Mouse (Mus musculus): ENCODE measurements at regions not wholly inside any gene's neighbourhood (a gene's known extent, or its start where the extent isn't known, plus 50 kb on each side); places are given as distances from the start of the nearest gene placed in this dataset.

DNA sequence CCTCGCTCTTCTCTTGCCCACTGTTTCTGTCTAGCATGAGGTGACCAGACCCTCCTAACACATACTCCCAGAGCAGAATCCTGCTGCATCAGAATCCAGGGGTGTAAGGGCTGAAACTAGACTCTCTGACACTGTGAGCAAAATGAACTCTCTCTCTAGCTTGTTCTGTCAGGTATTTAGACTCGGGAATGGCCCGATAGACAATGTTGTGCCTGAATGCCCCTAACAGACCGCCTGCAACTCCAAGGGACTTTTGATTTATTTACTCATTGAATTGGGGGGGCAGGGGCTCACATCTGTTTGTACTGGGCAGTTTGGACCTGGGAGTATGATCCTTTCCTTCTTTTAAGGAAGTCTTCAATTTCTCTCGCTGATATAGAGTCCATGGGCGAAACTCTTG is 469.3 kb upstream of the Trpc7 start:
- WGBS, result 79% methylated on average over 6 of the region's 6 CpGs
- DNase-seq (ENCODE audit: low read depth, low spot score), result no peak

DNA sequence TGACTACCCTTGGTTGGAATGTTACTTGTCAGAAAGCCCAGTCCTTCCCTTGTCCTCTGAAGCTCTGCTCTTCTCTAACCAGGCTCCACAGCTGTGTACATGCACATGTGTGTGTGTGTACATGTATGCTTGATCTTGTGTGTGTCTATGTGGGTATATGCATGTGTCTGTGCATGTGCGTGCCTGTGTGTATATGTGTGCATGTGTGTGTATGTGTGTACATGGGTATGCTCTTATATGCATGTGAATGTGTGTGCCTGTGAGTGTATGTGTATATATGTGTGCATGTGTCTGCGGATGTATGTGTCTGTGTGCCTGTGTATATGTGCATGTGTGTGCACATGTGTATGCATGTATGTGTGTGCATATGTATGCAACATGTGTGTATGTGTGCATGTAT is 468.6 kb upstream of the Trpc7 start:
- no peak for DNase-seq (ENCODE audit: low read depth, low spot score)
- 94% methylated on average over 2 of the region's 2 CpGs for WGBS

DNA sequence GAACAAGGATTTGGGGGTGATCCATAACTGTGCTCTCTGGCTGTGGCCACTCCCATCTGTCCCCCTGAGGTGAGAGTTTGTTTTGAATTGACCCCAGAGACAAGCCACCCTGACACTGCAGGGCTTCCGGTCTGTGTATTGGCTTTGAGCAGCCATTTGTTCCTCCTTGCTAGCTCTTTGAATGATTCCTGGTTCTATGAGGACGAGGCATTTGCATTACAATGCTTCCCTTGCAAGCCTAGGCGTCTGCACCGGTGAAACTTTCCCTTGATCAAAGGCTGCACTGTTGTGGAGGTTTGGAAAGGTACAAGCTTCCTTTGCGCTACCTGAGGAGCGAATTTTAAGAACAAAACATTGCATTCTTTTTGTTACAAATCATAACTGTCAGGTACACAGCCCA is 466.8 kb upstream of the Trpc7 start:
- WGBS, result 37% methylated on average over 6 of the region's 6 CpGs

DNA sequence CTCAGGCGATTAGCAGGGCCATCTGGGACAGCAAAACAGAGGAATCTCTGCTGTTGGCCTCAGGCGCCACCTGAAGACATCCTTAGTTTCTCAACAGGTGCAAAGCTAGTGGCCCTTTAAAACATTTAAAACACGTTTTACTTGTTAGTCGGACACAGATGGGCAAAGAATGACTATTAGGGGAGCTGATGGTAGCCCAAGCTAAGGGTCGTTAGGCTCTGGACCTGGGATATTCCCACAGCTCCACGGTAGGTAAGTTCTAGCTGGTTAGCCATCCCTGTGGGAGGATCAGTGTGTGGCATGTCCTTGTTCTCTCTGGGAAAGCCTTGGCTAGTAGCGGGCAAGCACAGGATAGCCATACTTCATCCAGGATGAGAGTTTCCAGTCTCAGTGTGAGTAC is 465.5 kb upstream of the Trpc7 start:
- DNase-seq (ENCODE audit: low read depth, low spot score), result no peak
- WGBS, result 79% methylated on average over 7 of the region's 7 CpGs

More for the DNA sequence above, 466.8 kb upstream of the Trpc7 start:
- DNase-seq (ENCODE audit: low read depth, low spot score), result no peak

DNA sequence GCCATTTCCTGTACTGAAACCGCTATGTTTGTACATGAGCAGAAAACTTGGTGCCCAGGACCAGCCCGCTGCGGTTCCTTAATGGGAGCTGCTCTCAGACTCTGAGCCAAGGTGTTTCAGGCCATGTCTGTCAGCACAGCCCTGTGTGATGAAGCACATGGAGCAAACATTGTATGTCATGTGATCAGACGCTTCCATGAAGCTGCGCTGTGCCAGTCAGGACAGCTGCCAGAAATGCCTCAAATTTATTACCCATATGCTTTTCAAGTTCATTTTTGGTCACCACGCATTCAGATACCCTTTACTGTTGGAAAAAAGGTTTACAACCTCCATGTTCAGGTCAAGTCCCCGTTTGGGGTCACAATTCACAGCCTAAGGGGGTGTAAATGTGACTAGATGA is 458.8 kb upstream of the Trpc7 start:
- 66% methylated on average over 7 of the region's 7 CpGs for WGBS
- no peak for DNase-seq (ENCODE audit: low read depth, low spot score)

DNA sequence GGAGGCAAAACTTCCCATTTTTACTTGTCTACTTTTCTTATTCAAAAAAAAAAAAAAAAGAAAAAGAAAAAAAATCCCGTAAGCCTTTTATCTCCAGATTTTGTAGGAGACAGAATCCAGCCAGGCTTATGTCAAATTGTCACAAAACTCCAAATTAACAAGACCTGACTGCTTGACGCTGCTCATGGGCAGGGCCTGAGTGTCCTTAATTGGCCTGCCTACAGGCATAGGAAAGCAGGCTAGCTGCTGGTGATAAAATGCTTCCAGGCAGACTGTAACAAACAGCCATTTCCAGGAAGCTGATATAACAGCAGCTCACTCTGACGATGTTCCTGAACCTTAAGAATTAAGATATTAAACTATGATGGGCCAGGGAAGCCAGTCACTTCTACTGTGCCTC is 458.2 kb upstream of the Trpc7 start:
- DNase-seq (ENCODE audit: low read depth, low spot score), result no peak
- 58% methylated on average over 3 of the region's 3 CpGs for WGBS

DNA sequence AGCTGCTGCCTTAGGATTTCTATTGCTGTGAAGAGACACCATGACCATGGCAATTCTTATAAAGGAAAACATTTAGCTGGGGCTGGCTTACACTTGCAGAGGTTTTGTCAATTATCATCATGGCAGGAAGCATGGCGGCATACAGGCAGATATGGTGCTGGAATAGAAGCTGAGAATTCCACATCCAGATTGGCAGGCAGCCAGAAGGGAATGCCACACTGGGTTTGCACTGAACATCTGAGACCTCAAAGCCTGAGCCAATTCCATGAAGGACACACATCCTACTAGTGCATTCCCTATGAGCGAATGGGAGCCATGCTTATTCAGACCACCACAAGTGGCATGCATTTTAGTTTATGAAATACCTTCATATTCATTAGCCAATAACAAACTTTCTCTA is 455.0 kb upstream of the Trpc7 start:
- no peak for DNase-seq (ENCODE audit: low read depth, low spot score)
- WGBS, result 85% methylated on average over 2 of the region's 2 CpGs

DNA sequence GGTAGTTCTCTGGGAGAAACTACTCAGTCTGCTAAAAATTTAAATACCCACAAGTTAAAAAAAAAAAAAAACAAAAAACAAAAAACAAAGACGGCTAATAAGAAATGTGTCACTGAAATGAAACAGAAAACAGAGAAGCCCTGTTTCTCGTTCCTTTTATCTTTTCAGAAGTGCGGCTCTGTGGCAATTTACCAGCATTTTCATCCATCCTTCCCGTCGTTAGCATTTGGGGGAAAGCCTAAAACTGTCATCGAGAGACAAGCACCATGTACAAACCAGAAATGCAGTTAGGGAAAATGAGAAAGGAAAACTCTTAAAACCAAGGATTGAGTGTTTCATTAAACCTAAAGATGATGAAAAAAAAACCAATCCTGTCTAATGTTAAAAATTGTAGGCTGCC is 442.9 kb upstream of the Trpc7 start:
- 63% methylated on average over 6 of the region's 6 CpGs for WGBS

DNA sequence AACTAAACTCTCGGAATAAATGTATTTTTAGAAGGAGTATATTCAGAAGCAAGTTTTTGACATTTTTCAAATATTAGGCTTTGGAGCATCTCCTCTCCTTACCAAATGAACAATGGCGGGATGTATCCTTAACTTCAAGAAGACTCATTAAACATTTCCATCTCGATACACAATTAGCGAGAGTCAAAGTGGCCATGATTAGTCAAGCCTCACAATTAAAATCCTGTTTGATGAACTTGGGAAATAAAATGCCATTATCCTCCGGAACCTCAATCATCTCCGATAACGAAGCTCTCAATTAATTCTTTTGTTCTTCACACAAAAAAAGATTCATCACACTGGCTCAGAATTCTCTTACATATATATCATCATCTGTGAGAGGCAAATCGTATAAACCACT is 440.8 kb upstream of the Trpc7 start:
- 90% methylated on average over 8 of the region's 8 CpGs for WGBS
- DNase-seq (ENCODE audit: low read depth, low spot score), result no peak

More for the DNA sequence above, 442.9 kb upstream of the Trpc7 start:
- DNase-seq (ENCODE audit: low read depth, low spot score), result no peak

DNA sequence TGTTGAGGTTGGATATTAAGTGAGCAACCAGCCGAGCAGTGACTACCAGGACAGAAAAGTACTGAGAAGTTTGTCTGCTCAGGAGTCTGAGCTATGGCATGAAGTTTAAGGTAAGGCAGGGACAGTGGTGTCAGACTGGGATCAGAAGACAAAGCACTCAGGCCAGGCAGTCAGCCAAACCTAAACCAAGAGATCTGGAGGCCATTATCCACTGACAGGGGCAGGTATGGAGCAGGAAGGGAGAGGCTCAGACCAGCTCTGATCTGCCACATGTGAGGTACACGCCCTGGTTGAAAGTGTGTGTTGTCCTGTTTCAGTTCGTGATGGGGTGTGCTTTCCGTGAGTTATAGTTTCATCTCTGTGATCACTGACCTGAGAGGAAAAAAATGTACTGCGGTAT is 437.2 kb upstream of the Trpc7 start:
- WGBS, result 69% methylated on average over 5 of the region's 5 CpGs
- no peak for DNase-seq (ENCODE audit: low read depth, low spot score)

DNA sequence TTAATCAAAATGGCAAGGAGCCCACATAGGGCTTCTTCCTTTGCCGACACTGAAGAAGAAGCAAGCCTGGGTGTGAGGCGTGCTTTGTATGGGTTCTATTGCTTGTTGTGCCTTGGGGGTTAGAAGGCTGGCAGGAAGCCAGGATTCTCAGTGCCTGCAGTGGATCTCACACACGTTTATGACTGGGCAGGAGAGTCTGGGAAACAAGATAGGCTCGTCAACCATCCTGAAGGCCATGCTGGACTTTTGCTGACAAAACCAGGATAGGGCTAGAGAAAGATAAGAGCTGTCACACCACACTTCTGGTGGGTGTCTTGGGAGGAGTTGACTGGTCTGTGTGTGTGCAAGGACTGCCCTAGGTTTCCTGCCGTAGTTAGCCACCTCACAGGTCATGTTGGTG is 436.1 kb upstream of the Trpc7 start:
- no peak for DNase-seq (ENCODE audit: low read depth, low spot score)
- 47% methylated on average over 5 of the region's 5 CpGs for WGBS

DNA sequence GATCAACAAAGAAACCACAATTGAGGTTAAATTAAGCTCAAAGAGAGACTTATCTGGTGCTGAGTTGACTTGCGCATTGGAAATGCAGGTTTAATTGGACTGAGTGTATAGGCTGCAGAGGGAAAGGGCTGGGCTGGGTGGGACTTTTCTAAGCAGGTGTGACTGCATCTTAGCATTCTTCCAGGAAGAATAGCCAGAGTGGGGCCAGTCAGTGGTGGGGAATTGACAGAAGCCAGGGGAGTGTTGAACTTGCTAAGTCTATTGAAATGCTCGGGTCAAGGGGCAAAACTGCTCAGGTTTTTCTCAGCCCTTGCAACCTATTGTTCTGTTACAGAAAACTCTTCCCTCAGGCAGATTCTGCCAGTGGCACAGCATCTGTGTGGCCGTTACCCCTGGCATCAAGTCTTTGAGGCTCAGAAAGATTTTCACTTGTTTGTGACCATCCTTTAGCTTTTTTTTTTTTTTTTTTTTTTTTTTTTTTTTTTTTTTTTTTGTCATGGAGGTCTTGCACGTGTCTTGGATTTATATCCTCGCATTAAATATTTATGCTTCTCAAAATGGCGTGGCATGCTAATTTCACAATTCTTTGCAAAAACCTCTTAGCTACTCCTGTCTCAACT is 429.6 kb upstream of the Trpc7 start:
- WGBS, result 71% methylated on average over 6 of the region's 6 CpGs
- no peak for DNase-seq (ENCODE audit: low read depth, low spot score)

DNA sequence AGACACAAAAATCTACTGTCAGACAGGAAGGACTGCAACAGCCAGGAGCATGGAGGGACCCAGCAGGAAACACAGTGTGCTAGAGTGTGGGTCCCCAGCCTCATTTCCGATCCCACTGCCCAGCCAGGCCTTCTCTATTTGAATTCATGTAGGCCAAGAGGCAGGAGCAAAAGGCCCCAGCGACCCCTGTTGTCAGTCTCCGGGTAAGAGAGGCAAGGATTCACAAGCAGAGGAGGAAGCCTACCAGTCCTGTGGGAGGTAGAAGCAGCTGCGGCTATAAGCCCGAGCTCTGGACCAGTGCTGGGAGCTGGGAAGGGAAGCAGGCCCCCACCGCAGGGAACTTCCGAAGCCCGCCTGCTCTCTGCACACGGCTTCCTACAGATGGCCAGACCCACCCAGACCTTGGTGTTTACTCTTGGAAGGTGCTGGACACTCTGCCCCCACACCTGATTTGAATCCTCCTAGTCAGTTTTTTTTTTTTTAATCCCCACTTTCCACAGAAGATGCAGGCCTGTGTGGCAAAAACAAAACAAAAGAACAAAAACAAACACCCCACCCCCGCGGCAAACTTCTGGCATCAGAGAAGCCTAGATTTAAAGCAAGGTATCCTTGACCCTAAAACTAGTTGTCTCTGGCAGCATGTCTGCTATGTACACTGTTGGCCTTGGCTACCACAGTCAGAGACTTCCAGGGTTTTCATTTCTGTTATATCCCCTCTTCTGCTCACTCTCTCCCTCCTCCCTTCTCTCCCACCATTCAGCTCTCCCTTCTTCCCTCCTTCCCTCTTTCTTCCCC is 420.6 kb upstream of the Trpc7 start:
- no peak for DNase-seq (ENCODE audit: low read depth, low spot score)
- WGBS, result 40% methylated on average over 11 of the region's 11 CpGs

DNA sequence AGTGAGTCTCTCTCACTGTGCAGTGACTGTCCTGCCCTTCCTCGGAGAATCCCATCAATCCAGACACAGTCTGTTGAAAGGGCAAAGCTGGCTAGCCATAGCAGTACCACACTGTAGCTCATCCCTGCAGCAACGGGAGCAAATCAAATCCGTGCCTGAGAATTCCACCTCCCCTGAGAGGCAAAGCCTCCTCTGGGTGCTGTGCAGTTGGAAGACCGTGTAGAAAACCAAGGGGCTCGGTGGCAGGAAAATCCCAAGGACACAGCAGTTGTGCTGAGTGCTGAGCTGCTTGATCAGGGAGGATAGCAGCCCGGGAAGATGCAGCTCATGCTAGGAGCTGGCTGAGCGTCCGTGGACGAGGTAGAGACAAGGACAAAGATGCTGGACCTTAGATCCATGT is 418.7 kb upstream of the Trpc7 start:
- no peak for DNase-seq (ENCODE audit: low read depth, low spot score)
- 51% methylated on average over 9 of the region's 9 CpGs for WGBS

DNA sequence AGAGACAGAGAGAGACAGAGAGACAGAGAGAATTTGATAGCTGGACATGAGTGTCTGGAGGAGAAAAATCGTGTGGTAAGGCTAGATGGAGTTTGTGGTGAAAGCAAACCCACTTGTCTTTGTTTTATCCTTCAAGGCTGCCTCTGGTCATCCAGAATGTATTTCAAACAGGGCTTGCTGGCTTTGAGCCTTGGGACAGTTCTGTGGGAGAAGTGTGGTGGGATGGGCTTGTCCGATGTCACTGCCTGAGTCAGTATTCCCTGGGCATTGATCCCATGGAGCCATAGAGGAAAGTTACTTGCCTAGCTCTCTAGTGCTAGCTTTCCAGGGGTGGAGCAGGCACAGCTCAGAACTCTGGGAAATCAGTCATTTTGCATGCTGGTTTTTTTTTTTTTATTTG is 417.9 kb upstream of the Trpc7 start:
- 31% methylated on average over 2 of the region's 2 CpGs for WGBS

DNA sequence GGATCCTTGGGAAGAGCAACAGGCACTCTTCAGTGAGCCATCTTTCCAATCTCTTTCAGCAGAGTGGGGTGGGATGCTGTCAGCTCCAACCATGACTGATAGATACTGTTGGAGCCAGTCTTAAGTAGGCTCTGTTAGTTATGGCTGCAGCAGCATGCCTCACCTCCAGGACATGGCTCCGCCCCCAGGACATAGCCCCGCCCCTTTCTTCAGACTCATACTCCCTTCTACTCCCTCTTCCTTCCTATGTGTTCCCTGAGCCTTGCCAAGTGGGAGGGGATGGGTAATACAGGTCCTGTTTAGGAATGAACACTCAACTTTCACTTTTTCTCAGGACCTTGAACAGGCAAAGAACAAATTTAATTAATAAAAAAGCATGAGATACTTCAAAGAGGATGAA is 415.4 kb upstream of the Trpc7 start:
- WGBS, result 33% methylated on average over 2 of the region's 2 CpGs
- no peak for DNase-seq (ENCODE audit: low read depth, low spot score)

More for the DNA sequence above, 417.9 kb upstream of the Trpc7 start:
- DNase-seq (ENCODE audit: low read depth, low spot score), result no peak

DNA sequence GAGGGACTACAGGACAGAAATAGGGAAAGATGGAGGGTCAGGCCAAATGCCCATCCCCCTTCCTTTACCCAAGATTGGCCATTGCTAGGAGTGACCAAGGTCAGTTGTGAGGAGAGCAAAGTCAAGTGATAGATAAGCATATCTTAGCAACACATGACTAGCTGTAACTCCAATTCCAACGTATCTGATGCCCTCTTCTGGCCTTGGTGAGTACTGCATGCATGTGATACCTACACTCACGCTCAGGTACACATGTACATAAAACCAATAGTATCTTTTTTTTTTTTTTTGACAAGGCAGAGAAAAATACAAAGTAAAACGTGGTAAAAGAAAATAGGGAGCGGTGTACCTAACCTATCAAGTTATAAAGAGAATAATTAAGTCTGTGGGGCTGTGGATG is 413.8 kb upstream of the Trpc7 start:
- 71% methylated on average over 4 of the region's 4 CpGs for WGBS
- no peak for DNase-seq (ENCODE audit: low read depth, low spot score)

DNA sequence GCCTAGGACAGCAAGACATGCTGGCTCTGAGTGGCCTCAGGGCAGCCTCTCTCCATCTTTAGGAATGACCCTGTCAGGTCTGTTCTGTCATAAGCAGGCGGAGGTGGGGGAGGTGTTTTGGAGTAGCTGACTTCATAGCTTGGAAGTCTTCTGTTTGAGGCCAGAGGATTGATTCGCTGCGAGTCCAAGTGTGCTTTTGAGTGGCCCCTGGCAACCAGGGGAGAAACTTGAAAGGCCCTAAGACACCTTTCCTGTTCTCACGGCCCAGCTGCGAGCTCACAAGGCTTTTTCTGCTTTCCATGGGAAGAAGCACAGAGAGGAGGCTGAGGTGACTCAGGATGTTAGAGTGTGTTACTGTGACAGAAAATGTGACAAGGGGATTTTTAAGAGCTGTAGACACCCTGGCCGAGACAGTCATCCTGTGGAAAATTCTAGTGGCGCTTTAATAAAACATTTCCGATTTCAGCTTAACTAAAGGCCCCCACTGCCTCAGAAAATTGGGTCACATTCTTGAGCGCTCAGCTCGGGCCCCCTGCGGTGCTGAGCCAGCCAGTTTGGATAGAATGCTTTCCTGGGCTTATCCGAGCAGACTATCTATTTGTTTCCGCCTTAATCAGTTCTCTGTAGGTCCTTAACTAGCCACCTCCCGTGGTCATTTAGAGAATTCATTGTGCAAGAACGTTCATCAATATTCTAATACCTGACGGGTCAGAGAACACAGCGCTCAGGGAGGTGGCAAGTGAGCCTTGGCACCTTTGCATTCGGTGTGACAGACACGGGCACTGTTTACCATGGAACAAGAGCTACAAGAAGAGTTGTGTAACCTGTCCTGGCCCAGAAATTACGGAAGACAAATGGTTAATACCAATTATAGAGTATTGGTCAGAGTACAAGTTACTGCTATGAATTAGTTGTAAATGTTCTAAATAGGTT is 412.4 kb upstream of the Trpc7 start:
- DNase-seq (ENCODE audit: low read depth, low spot score), result no peak

DNA sequence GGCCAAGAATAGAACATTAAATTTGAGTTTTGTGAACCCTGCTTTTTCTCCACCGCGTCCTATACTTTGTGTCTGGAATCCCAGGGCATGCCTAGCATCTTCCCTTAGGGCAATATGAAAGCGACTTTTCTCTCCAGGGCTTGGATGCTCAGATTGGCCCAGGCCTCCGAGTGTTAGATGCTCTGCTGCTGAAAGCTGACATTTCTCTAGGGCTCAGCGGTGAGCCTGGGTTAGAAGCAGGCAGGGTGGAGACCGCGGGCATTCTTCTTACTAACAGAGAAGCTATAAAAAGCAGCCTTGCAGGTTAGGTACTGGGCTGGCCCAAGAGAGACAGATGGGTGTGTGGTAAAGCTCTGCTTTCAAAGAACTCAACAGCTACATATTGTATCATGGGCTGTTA is 409.8 kb upstream of the Trpc7 start:
- no peak for DNase-seq (ENCODE audit: low read depth, low spot score)
- 76% methylated on average over 7 of the region's 7 CpGs for WGBS

More for the DNA sequence above, 412.4 kb upstream of the Trpc7 start:
- 48% methylated on average over 20 of the region's 20 CpGs for WGBS

DNA sequence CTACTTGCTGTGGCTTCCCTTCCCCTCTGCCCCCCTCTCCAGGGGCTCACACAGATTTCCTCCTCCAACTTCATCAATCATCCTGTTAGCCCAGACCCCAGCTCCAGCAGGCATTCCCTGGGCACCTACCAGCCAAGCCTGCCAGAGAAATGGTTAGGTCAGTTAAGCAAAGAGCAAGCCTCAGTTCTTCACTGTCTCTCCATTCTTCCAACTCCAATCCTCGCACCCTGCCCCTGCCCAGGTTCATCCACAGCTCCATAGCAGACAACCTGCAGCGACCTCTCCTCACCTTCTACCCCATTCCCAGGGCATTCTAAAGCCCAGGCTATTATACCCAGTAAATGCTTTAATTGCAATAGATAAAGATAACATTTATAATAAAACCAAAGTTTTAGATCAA is 408.0 kb upstream of the Trpc7 start:
- DNase-seq (ENCODE audit: low read depth, low spot score), result no peak
- WGBS, result 75% methylated on average over 2 of the region's 2 CpGs

Measured in large intestine, adult 2 months (tissue).